ENCODE assay signal across 21 mouse cellular contexts in the genomic region with DNA sequence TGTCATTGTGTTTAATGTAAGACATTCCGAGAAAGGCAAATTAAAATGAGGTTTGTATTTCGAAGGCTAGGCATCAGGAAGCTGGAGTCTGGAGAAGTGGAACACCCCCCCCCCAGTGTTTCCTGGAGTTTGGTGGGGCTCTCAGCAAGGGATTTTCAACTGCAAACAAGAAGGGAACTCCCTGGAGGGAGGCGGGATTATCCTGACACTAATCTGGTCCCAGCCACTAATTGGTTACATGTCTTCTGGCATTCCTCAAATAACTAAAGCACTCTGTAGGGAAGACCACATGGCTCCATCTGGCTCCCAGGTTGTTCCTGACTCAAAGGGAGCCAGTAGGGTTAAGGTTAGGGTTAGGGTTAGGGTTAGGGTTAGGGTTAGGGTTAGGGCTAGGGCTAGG. TPM values are rescaled to one million over a fixed set of nuclear protein-coding genes. Genes with fewer than 3 reads are reported as not detected.
DNase-seq lines count a peak whose midpoint lies in the region; ATAC-seq lines count a peak whose summit lies in the region.
"Had no signal": no experiment of that assay in that cellular context is flagged by ENCODE, and none has a peak within 500 bp of the region (broad histone marks: within the 10 kb centered on the region; RNA-seq: fewer than 3 reads in every experiment).

No protein-coding gene starts in this region.

- ATAC-seq in forebrain, embryonic 13.5 days = 0 out of 2 replicates have a peak, but pooled peaks have one; percentile 4
- no peak for ATAC-seq in forebrain, embryonic 12.5 days (ENCODE audit: low FRiP score)
- 0 out of 2 replicates have a peak, but pooled peaks have one; percentile 7 for ATAC-seq in midbrain, embryonic 11.5 days (ENCODE audit: low FRiP score)
- 0 out of 2 replicates have a peak, but pooled peaks have one; percentile 16 for ATAC-seq in embryonic facial prominence, embryonic 14.5 days (ENCODE audit: low read depth)
- ATAC-seq in hindbrain, embryonic 12.5 days (ENCODE audit: low FRiP score) = no peak
- ATAC-seq: forebrain, embryonic 14.5 days had no signal

- DNase-seq in midbrain, embryonic 11.5 days (ENCODE audit: low spot score, missing footprints) = no peak
- no peak for DNase-seq in midbrain, embryonic 10.5 days (ENCODE audit: low spot score)
- peak; percentile 75 for DNase-seq in embryonic facial prominence, embryonic 14.5 days (ENCODE audit: low spot score)
- no peak for DNase-seq in right cerebral cortex, adult 2 months (ENCODE audit: low spot score in 2 of 2)
- DNase-seq: adrenal gland, adult 8-10 months; adrenal gland, postnatal 36 days; cerebellum, adult 2 months; cerebellum, postnatal 10 days; heart, adult 2 months; heart, postnatal 14 days; kidney, adult 2 months had no signal

- H3K9me3 ChIP-seq in forebrain, embryonic 13.5 days (replicated peaks) = no peaks in the 10 kb centered on the region
- H3K9me3 ChIP-seq in forebrain, embryonic 12.5 days = no peaks in the 10 kb centered on the region
- no peaks in the 10 kb centered on the region for H3K9me3 ChIP-seq in midbrain, embryonic 11.5 days (ENCODE audit: control insufficient read depth, low read length)
- H3K9me3 ChIP-seq in midbrain, embryonic 10.5 days (replicated peaks) = no peaks in the 10 kb centered on the region
- no peaks in the 10 kb centered on the region for H3K9me3 ChIP-seq in embryonic facial prominence, embryonic 14.5 days (ENCODE audit: control insufficient read depth, low read length)
- no peaks in the 10 kb centered on the region for H3K9me3 ChIP-seq in hindbrain, embryonic 12.5 days (replicated peaks)
- H3K9me3 ChIP-seq: embryonic facial prominence, embryonic 12.5 days; heart, embryonic 15.5 days; hindbrain, embryonic 10.5 days; hindbrain, embryonic 15.5 days had no signal

- H3K27ac ChIP-seq in forebrain, embryonic 13.5 days = no peak overlapping the region
- H3K27ac ChIP-seq in forebrain, embryonic 12.5 days = no peak overlapping the region
- H3K27ac ChIP-seq in midbrain, embryonic 11.5 days (ENCODE audit: low read depth, low read length) = no peak overlapping the region
- H3K27ac ChIP-seq in midbrain, embryonic 10.5 days (replicated peaks) = no peak overlapping the region
- H3K27ac ChIP-seq in embryonic facial prominence, embryonic 14.5 days (replicated peaks; ENCODE audit: low read depth, low read length) = no peak overlapping the region
- H3K27ac ChIP-seq in hindbrain, embryonic 12.5 days = no peak overlapping the region
- H3K27ac ChIP-seq: embryonic facial prominence, embryonic 12.5 days; heart, adult 2 months; heart, embryonic 15.5 days; hindbrain, embryonic 10.5 days; hindbrain, embryonic 15.5 days had no signal

- no peak overlapping the region for H3K4me2 ChIP-seq in forebrain, embryonic 13.5 days
- no peak overlapping the region for H3K4me2 ChIP-seq in forebrain, embryonic 12.5 days
- no peak overlapping the region for H3K4me2 ChIP-seq in midbrain, embryonic 11.5 days
- H3K4me2 ChIP-seq in embryonic facial prominence, embryonic 14.5 days (ENCODE audit: low read depth, low read length) = no peak overlapping the region
- H3K4me2 ChIP-seq in hindbrain, embryonic 12.5 days (replicated peaks) = no peak overlapping the region
- H3K4me2 ChIP-seq: embryonic facial prominence, embryonic 12.5 days; heart, embryonic 11.5 days; heart, embryonic 15.5 days; hindbrain, embryonic 15.5 days had no signal

- no peak overlapping the region for H3K4me3 ChIP-seq in forebrain, embryonic 13.5 days
- no peak overlapping the region for H3K4me3 ChIP-seq in forebrain, embryonic 12.5 days (replicated peaks)
- no peak overlapping the region for H3K4me3 ChIP-seq in midbrain, embryonic 11.5 days (ENCODE audit: low read depth, low read length)
- no peak overlapping the region for H3K4me3 ChIP-seq in midbrain, embryonic 10.5 days
- H3K4me3 ChIP-seq in embryonic facial prominence, embryonic 14.5 days (ENCODE audit: low read depth, low read length) = no peak overlapping the region
- H3K4me3 ChIP-seq in hindbrain, embryonic 12.5 days = no peak overlapping the region
- H3K4me3 ChIP-seq: embryonic facial prominence, embryonic 12.5 days; heart, adult 2 months; heart, embryonic 15.5 days; hindbrain, embryonic 10.5 days; hindbrain, embryonic 15.5 days had no signal

- H3K4me1 ChIP-seq in forebrain, embryonic 13.5 days = 0 out of 2 replicates have a peak, but pooled peaks cover 3% of the 10 kb centered on the region
- H3K4me1 ChIP-seq in forebrain, embryonic 12.5 days = no peaks in the 10 kb centered on the region; the same call in 1 of the 2 replicates
- H3K4me1 ChIP-seq in midbrain, embryonic 11.5 days (ENCODE audit: control insufficient read depth, insufficient read depth, low read length) = no peaks in the 10 kb centered on the region
- H3K4me1 ChIP-seq in midbrain, embryonic 10.5 days = peaks cover 18% of the 10 kb centered on the region
- peaks cover 8% of the 10 kb centered on the region for H3K4me1 ChIP-seq in embryonic facial prominence, embryonic 14.5 days (ENCODE audit: control insufficient read depth, insufficient read depth, low read length)
- peaks cover 8% of the 10 kb centered on the region for H3K4me1 ChIP-seq in hindbrain, embryonic 12.5 days

- no peaks in the 10 kb centered on the region for H3K36me3 ChIP-seq in forebrain, embryonic 13.5 days (ENCODE audit: poor library complexity, severe bottlenecking)
- no peaks in the 10 kb centered on the region for H3K36me3 ChIP-seq in forebrain, embryonic 12.5 days (replicated peaks)
- no peaks in the 10 kb centered on the region for H3K36me3 ChIP-seq in midbrain, embryonic 11.5 days (ENCODE audit: control insufficient read depth, insufficient read depth, low read length)
- no peaks in the 10 kb centered on the region for H3K36me3 ChIP-seq in midbrain, embryonic 10.5 days
- H3K36me3 ChIP-seq in embryonic facial prominence, embryonic 14.5 days (ENCODE audit: control insufficient read depth, insufficient read depth, low read length) = no peaks in the 10 kb centered on the region
- no peaks in the 10 kb centered on the region for H3K36me3 ChIP-seq in hindbrain, embryonic 12.5 days
- H3K36me3 ChIP-seq: embryonic facial prominence, embryonic 12.5 days; heart, embryonic 15.5 days; hindbrain, embryonic 10.5 days; hindbrain, embryonic 15.5 days had no signal

- H3K9ac ChIP-seq in forebrain, embryonic 13.5 days = no peak overlapping the region
- H3K9ac ChIP-seq in forebrain, embryonic 12.5 days = no peak overlapping the region
- no peak overlapping the region for H3K9ac ChIP-seq in midbrain, embryonic 11.5 days (ENCODE audit: low read length)
- H3K9ac ChIP-seq in embryonic facial prominence, embryonic 14.5 days (ENCODE audit: low read depth, low read length) = no peak overlapping the region
- H3K9ac ChIP-seq in hindbrain, embryonic 12.5 days = no peak overlapping the region
- H3K9ac ChIP-seq: embryonic facial prominence, embryonic 12.5 days; heart, embryonic 15.5 days; hindbrain, embryonic 15.5 days had no signal

- no peaks in the 10 kb centered on the region; the same call in 1 of the 2 replicates for H3K27me3 ChIP-seq in forebrain, embryonic 13.5 days
- peaks cover 12% of the 10 kb centered on the region for H3K27me3 ChIP-seq in forebrain, embryonic 12.5 days
- H3K27me3 ChIP-seq in midbrain, embryonic 11.5 days (ENCODE audit: control insufficient read depth, insufficient read depth, low read length) = peaks cover 9% of the 10 kb centered on the region
- H3K27me3 ChIP-seq in midbrain, embryonic 10.5 days (ENCODE audit: low read depth, poor library complexity, severe bottlenecking) = peaks cover 61% of the 10 kb centered on the region
- H3K27me3 ChIP-seq in embryonic facial prominence, embryonic 14.5 days (replicated peaks; ENCODE audit: control insufficient read depth, insufficient read depth, low read length) = no peaks in the 10 kb centered on the region; the same call in none of the 2 replicates
- peaks cover 11% of the 10 kb centered on the region for H3K27me3 ChIP-seq in hindbrain, embryonic 12.5 days
- H3K27me3 ChIP-seq: CH12.LX had no signal

- WGBS in forebrain, embryonic 13.5 days = 53% methylated on average over 3 of the region's 3 CpGs
- WGBS in forebrain, embryonic 12.5 days = 51% methylated on average over 3 of the region's 3 CpGs
- 52% methylated on average over 3 of the region's 3 CpGs for WGBS in midbrain, embryonic 11.5 days
- WGBS in midbrain, embryonic 10.5 days = 50% methylated on average over 3 of the region's 3 CpGs
- 25% methylated on average over 3 of the region's 3 CpGs for WGBS in embryonic facial prominence, embryonic 14.5 days
- 69% methylated on average over 3 of the region's 3 CpGs for WGBS in hindbrain, embryonic 12.5 days

RNA-seq across cellular contexts. Expression of a gene that starts 23.8 kb away (rescaled TPM):
- polyA plus RNA-seq in forebrain, embryonic 13.5 days (2015; fragmentation: Nextera tagmentation; extraction: Ambion mirVana) = 5.6 and 6.3 TPM in 2 replicates
- polyA plus RNA-seq in forebrain, embryonic 12.5 days (2016; fragmentation: Nextera tagmentation; extraction: Ambion mirVana) = 19.5 and 23.2 TPM in 2 replicates
- 16.6 TPM in 2 replicates for polyA plus RNA-seq in midbrain, embryonic 11.5 days (2014; fragmentation: Nextera tagmentation; extraction: Ambion mirVana)
- 32.7 and 35.2 TPM in 2 replicates for polyA plus RNA-seq in midbrain, embryonic 10.5 days (2016; fragmentation: Nextera tagmentation; extraction: Ambion mirVana)
- 27.0 and 35.9 TPM in 2 replicates for polyA plus RNA-seq in embryonic facial prominence, embryonic 14.5 days (2014; fragmentation: Nextera tagmentation; extraction: Ambion mirVana)
- polyA plus RNA-seq in hindbrain, embryonic 12.5 days (2016; fragmentation: Nextera tagmentation; extraction: Ambion mirVana) = 38.8 and 46.5 TPM in 2 replicates

Comparison
In these comparisons a context has a peak if more than half of its experiments do, and no peak if none do; other contexts are left out.
1. ATAC-seq: peak in forebrain, embryonic 13.5 days (single experiment), midbrain, embryonic 11.5 days (single experiment) and embryonic facial prominence, embryonic 14.5 days (single experiment); none in forebrain, embryonic 12.5 days (single experiment) and hindbrain, embryonic 12.5 days (single experiment).